Mouse (Mus musculus): ENCODE measurements at regions not wholly inside any gene's neighbourhood (a gene's known extent, or its start where the extent isn't known, plus 50 kb on each side); places are given as distances from the start of the nearest gene placed in this dataset.

DNA sequence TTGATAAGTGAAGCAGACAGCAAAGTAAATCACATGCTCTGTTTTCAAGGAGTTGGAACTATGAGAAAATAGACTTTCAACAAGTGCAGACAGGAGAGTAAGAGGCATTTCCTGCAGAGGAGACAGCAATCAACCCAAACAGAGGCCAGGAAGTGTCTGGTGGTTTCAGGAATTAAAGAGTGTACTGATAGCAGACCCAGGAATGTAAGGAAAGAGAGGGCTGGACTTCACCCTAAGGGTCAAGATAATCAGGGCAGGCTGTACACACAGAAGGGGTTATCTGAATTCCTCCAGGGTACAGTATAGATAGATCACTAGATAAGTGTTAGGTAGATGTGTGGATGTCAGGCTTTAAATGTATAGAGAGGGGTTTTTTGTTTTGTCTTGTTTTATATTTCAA lies 123.6 kb upstream of the Emcn start:
- no peaks in the 10 kb centered on the region for H3K79me2 ChIP-seq (ENCODE audit: control insufficient read depth, insufficient read depth, low read length)
- no peaks in the 10 kb centered on the region for H3K4me1 ChIP-seq (ENCODE audit: control insufficient read depth, insufficient read depth, low read length)
- no peak overlapping the region for H3K4me3 ChIP-seq (ENCODE audit: insufficient read depth, low read depth, low read length)
- DNase-seq (ENCODE audit: extremely low read depth, low read depth, low spot score) = no peak
- no peaks in the 10 kb centered on the region for H3K36me3 ChIP-seq (ENCODE audit: control insufficient read depth, insufficient read depth, low read length)
- H3K27ac ChIP-seq (replicated peaks; ENCODE audit: insufficient read depth, low read depth, low read length) = no peak overlapping the region
- TF ChIP-seq CTCF (IDR thresholded peaks at IDR 0.05; ENCODE audit: low read depth, low read length) (no peak), POLR2A (IDR thresholded peaks at IDR 0.05; ENCODE audit: extremely low read depth, insufficient read depth, low read length) (no peak)
- H3K27me3 ChIP-seq (ENCODE audit: control insufficient read depth, insufficient read depth, low read length) = no peaks in the 10 kb centered on the region
- no peak overlapping the region for H3K9ac ChIP-seq (ENCODE audit: low read depth, low read length)

GRCm38 (mm10) chr3:137217926-137218325 lies 122.9 kb upstream of the Emcn start:
- H3K79me2 ChIP-seq (ENCODE audit: control insufficient read depth, insufficient read depth, low read length) = no peaks in the 10 kb centered on the region
- H3K36me3 ChIP-seq (ENCODE audit: control insufficient read depth, insufficient read depth, low read length) = no peaks in the 10 kb centered on the region
- no peak overlapping the region for H3K9ac ChIP-seq (ENCODE audit: low read depth, low read length)
- no peaks in the 10 kb centered on the region for H3K27me3 ChIP-seq (ENCODE audit: control insufficient read depth, insufficient read depth, low read length)
- H3K27ac ChIP-seq (replicated peaks; ENCODE audit: insufficient read depth, low read depth, low read length) = no peak overlapping the region
- no peak overlapping the region for H3K4me3 ChIP-seq (ENCODE audit: insufficient read depth, low read depth, low read length)
- TF ChIP-seq POLR2A (IDR thresholded peaks at IDR 0.05; ENCODE audit: extremely low read depth, insufficient read depth, low read length) (no peak), CTCF (IDR thresholded peaks at IDR 0.05; ENCODE audit: low read depth, low read length) (no peak)
- 93% methylated on average over 5 of the region's 5 CpGs for WGBS
- no peak for DNase-seq (ENCODE audit: extremely low read depth, low read depth, low spot score)
- H3K4me1 ChIP-seq (ENCODE audit: control insufficient read depth, insufficient read depth, low read length) = no peaks in the 10 kb centered on the region

GRCm38 (mm10) chr3:137226151-137226550 lies 114.7 kb upstream of the Emcn start:
- DNase-seq (ENCODE audit: extremely low read depth, low read depth, low spot score) = peak; percentile 2
- Histone ChIP-seq H3K9ac (ENCODE audit: low read depth, low read length) (no peak overlapping the region), H3K4me1 (ENCODE audit: control insufficient read depth, insufficient read depth, low read length) (no peaks in the 10 kb centered on the region), H3K36me3 (ENCODE audit: control insufficient read depth, insufficient read depth, low read length) (no peaks in the 10 kb centered on the region), H3K4me3 (ENCODE audit: insufficient read depth, low read depth, low read length) (no peak overlapping the region), H3K27me3 (ENCODE audit: control insufficient read depth, insufficient read depth, low read length) (no peaks in the 10 kb centered on the region), H3K79me2 (ENCODE audit: control insufficient read depth, insufficient read depth, low read length) (no peaks in the 10 kb centered on the region), H3K27ac (replicated peaks; ENCODE audit: insufficient read depth, low read depth, low read length) (no peak overlapping the region)
- 74% methylated on average over 1 of the region's 1 CpGs for WGBS
- TF ChIP-seq POLR2A (IDR thresholded peaks at IDR 0.05; ENCODE audit: extremely low read depth, insufficient read depth, low read length) (no peak), CTCF (IDR thresholded peaks at IDR 0.05; ENCODE audit: low read depth, low read length) (no peak)

DNA sequence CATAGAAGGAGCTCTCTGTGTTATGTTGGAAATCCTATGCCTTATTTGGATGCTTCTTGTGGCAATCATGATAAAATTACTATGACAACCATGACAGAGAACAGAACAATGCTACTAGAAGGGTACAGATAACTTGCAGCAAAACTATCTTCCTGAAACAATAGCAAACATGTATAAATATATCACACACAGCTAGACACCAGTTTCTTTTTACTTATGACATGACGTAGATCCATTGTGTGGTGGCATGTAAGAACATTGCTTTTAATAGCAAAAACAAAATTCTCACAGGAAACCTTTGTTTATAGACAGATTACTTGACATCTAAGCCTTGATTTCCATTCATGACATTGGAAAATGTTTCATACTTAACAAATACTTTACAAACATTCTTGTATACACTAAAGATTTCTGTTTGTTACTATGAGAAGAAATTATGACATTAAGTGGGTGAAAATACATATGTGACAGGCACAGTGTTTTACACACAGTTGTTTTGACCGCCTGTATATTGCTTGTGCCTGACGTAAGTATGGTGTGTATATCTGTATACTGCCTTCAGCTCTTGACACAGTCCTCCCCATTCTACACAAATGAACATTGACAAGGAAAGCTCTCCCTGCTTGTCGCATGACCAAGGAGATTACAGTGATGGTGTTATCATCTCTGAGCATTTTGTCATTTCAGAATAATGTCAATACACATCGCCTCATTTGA lies 113.6 kb upstream of the Emcn start:
- Histone ChIP-seq H3K27me3 (ENCODE audit: control insufficient read depth, insufficient read depth, low read length) (no peaks in the 10 kb centered on the region), H3K36me3 (ENCODE audit: control insufficient read depth, insufficient read depth, low read length) (no peaks in the 10 kb centered on the region), H3K27ac (replicated peaks; ENCODE audit: insufficient read depth, low read depth, low read length) (no peak overlapping the region), H3K4me3 (ENCODE audit: insufficient read depth, low read depth, low read length) (no peak overlapping the region), H3K4me1 (ENCODE audit: control insufficient read depth, insufficient read depth, low read length) (no peaks in the 10 kb centered on the region), H3K79me2 (ENCODE audit: control insufficient read depth, insufficient read depth, low read length) (no peaks in the 10 kb centered on the region), H3K9ac (ENCODE audit: low read depth, low read length) (no peak overlapping the region)
- TF ChIP-seq POLR2A (IDR thresholded peaks at IDR 0.05; ENCODE audit: extremely low read depth, insufficient read depth, low read length) (no peak), CTCF (IDR thresholded peaks at IDR 0.05; ENCODE audit: low read depth, low read length) (no peak)
- WGBS = 90% methylated on average over 5 of the region's 5 CpGs
- no peak for DNase-seq (ENCODE audit: extremely low read depth, low read depth, low spot score)

DNA sequence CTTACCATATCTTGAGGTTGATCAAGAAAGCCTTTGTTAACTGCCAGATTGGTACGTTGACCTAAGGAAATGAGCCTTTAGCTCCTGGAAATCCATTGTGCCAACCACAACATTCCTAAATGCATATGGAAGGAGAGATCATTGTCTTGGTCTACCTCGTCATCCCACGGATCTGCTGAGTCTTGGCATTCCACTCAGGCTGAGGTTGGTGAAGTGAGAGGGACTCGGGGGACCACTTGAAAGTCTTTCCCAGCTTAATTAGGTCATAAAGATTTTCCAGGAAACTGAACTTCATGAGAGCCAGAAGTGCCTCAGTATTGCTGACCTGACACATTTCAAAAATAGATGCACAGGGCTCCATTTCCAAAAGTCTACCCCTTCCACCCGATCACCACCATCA lies 112.5 kb upstream of the Emcn start:
- WGBS = 73% methylated on average over 5 of the region's 5 CpGs
- Histone ChIP-seq H3K4me3 (ENCODE audit: insufficient read depth, low read depth, low read length) (no peak overlapping the region), H3K36me3 (ENCODE audit: control insufficient read depth, insufficient read depth, low read length) (no peaks in the 10 kb centered on the region), H3K27ac (replicated peaks; ENCODE audit: insufficient read depth, low read depth, low read length) (no peak overlapping the region), H3K27me3 (ENCODE audit: control insufficient read depth, insufficient read depth, low read length) (no peaks in the 10 kb centered on the region), H3K79me2 (ENCODE audit: control insufficient read depth, insufficient read depth, low read length) (no peaks in the 10 kb centered on the region), H3K4me1 (ENCODE audit: control insufficient read depth, insufficient read depth, low read length) (no peaks in the 10 kb centered on the region), H3K9ac (ENCODE audit: low read depth, low read length) (no peak overlapping the region)
- TF ChIP-seq POLR2A (IDR thresholded peaks at IDR 0.05; ENCODE audit: extremely low read depth, insufficient read depth, low read length) (no peak), CTCF (IDR thresholded peaks at IDR 0.05; ENCODE audit: low read depth, low read length) (no peak)
- no peak for DNase-seq (ENCODE audit: extremely low read depth, low read depth, low spot score)

GRCm38 (mm10) chr3:137242877-137243276 lies 98.0 kb upstream of the Emcn start:
- WGBS = 51% methylated on average over 1 of the region's 1 CpGs
- TF ChIP-seq POLR2A (IDR thresholded peaks at IDR 0.05; ENCODE audit: extremely low read depth, insufficient read depth, low read length) (no peak), CTCF (IDR thresholded peaks at IDR 0.05; ENCODE audit: low read depth, low read length) (no peak)
- Histone ChIP-seq H3K27ac (replicated peaks; ENCODE audit: insufficient read depth, low read depth, low read length) (no peak overlapping the region), H3K4me1 (ENCODE audit: control insufficient read depth, insufficient read depth, low read length) (no peaks in the 10 kb centered on the region), H3K9ac (ENCODE audit: low read depth, low read length) (no peak overlapping the region), H3K4me3 (ENCODE audit: insufficient read depth, low read depth, low read length) (no peak overlapping the region), H3K79me2 (ENCODE audit: control insufficient read depth, insufficient read depth, low read length) (no peaks in the 10 kb centered on the region), H3K36me3 (ENCODE audit: control insufficient read depth, insufficient read depth, low read length) (no peaks in the 10 kb centered on the region), H3K27me3 (ENCODE audit: control insufficient read depth, insufficient read depth, low read length) (no peaks in the 10 kb centered on the region)
- no peak for DNase-seq (ENCODE audit: extremely low read depth, low read depth, low spot score)
